Mouse (Mus musculus): ENCODE measurements around the gene Slc25a54.

DNA sequence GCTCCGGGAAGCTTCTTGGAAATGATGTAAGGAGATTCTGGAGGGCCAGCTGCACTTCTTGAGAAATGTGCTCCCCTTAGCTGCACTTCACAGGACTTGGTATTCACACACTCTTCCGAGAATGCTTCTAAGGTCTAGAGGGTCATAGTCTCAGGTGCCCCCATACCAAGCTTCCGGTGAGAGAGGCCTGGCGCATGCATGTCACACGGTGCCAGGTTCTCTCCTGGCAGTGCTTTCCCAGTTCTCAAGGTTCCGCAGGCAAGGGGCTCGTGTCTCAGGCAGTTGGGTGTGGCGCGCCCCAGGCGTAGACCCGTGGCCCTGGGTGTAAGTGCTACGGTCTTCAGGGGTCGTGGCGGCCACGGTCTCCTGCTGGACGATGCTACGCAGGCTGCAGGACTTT lies at the start of gene Slc25a54:
- no peak for TF ChIP-seq CTCF (conservative IDR thresholded peaks at IDR 0.05 in 1 of 2, IDR thresholded peaks at IDR 0.05 in 1 of 2; ENCODE audit: low read depth in 2 of 2, low read length in 2 of 2)
- no peak for TF ChIP-seq GABPA (IDR thresholded peaks at IDR 0.05; ENCODE audit: insufficient replicate concordance, low read depth, low read length)
- no peak for TF ChIP-seq ZMIZ1 (IDR thresholded peaks at IDR 0.05; ENCODE audit: low read depth, low read length)
- no peak for TF ChIP-seq MAX (IDR thresholded peaks at IDR 0.05; ENCODE audit: low read length)
- no peak for TF ChIP-seq TBP (conservative IDR thresholded peaks at IDR 0.05; ENCODE audit: low read depth, low read length)
- no peak for TF ChIP-seq NRF1 (IDR thresholded peaks at IDR 0.05; ENCODE audit: low read depth, low read length)
- no peak for TF ChIP-seq TCF12 (IDR thresholded peaks at IDR 0.05; ENCODE audit: low read depth, low read length)
- TF ChIP-seq USF2 (conservative IDR thresholded peaks at IDR 0.05; ENCODE audit: low read depth, low read length) = no peak
- TF ChIP-seq ELF1 (IDR thresholded peaks at IDR 0.05; ENCODE audit: low read depth, low read length) = no peak
- TF ChIP-seq POLR2A (IDR thresholded peaks at IDR 0.05; ENCODE audit: low read depth, low read length) = no peak
- no peak for TF ChIP-seq JUND (conservative IDR thresholded peaks at IDR 0.05; ENCODE audit: low read depth, low read length)
- no peak for TF ChIP-seq CHD1 (IDR thresholded peaks at IDR 0.05; ENCODE audit: low read depth, low read length)

Measured in CH12.LX (cell line).